Mouse (Mus musculus) retina, embryonic 14.5 days (tissue): ENCODE data around the gene Vwa5b2.

ENCODE experiments used
- DNase-seq: peaks from one replicate; pipeline ENCODE4 v3.0.0-alpha.2; 2015; ENCODE audit warnings: low spot score

Gene Vwa5b2

GRCm38 (mm10) chr16:20610501-20611356 lies 21.5 kb downstream of the Vwa5b2 start:
- DNase-seq = peak; percentile 90

- peak; percentile 93 for DNase-seq
These were observed 22.3 kb downstream of the Vwa5b2 start, which contains the start of the genes Eef1akmt4, Gm49333 and Alg3 for GRCm38 (mm10) chr16:20611357-20612227. Gene Eef1akmt4 (plus strand): TSS chr16:20611593. Gene Gm49333 (plus strand): TSS chr16:20611610. Gene Alg3 (minus strand): TSS chr16:20611735.

- DNase-seq = peak; percentile 62
These were observed 30.5 kb downstream of the Vwa5b2 start for GRCm38 (mm10) chr16:20619541-20620398.

- peak; percentile 11 for DNase-seq
These were observed 31.1 kb downstream of the Vwa5b2 start for GRCm38 (mm10) chr16:20620399-20620735.

- no peak for DNase-seq
These were observed 31.5 kb downstream of the Vwa5b2 start for GRCm38 (mm10) chr16:20620751-20621190.

GRCm38 (mm10) chr16:20621191-20621990 lies 32.1 kb downstream of the Vwa5b2 start, which contains the start of gene Camk2n2:
Gene Camk2n2 (minus strand): TSS chr16:20621287.
- DNase-seq = peak; percentile 70

- peak; percentile 71 for DNase-seq
These were observed 32.9 kb downstream of the Vwa5b2 start for GRCm38 (mm10) chr16:20621991-20622685.

GRCm38 (mm10) chr16:20623211-20623610 lies 33.9 kb downstream of the Vwa5b2 start:
- DNase-seq = no peak

GRCm38 (mm10) chr16:20628871-20629391 lies 39.7 kb downstream of the Vwa5b2 start:
- peak; percentile 21 for DNase-seq

GRCm38 (mm10) chr16:20629731-20630634 lies 40.7 kb downstream of the Vwa5b2 start, which contains the start of gene Ece2:
Gene Ece2 (plus strand): TSS chr16:20629828.
- peak; percentile 45 for DNase-seq

- no peak for DNase-seq
These were observed 48.1 kb downstream of the Vwa5b2 start for GRCm38 (mm10) chr16:20637410-20637809.

GRCm38 (mm10) chr16:20638367-20638766 lies 49.1 kb downstream of the Vwa5b2 start:
- no peak for DNase-seq

- peak; percentile 81 for DNase-seq
These were observed 52.9 kb downstream of the Vwa5b2 start for GRCm38 (mm10) chr16:20642161-20642560.

- no peak for DNase-seq
These were observed 54.6 kb downstream of the Vwa5b2 start for GRCm38 (mm10) chr16:20643911-20644310.

GRCm38 (mm10) chr16:20651076-20651946 lies 62.0 kb downstream of the Vwa5b2 start, which contains the start of gene Psmd2:
Gene Psmd2 (plus strand): TSS chr16:20651652.
- peak; percentile 98 for DNase-seq

- no peak for DNase-seq
These were observed 62.7 kb downstream of the Vwa5b2 start for GRCm38 (mm10) chr16:20651947-20652310.

GRCm38 (mm10) chr16:20653315-20653714 lies 64.0 kb downstream of the Vwa5b2 start:
- no peak for DNase-seq
